Mouse (Mus musculus) G1E (cell line): Measurements from ENCODE around the gene Fkbp5.
"Not testable (repeated sequence)": the region's sequence is repeated elsewhere in the genome, so short reads cannot be mapped to it uniquely, and the experiment has no call there.

Source experiments
- CTCF ChIP-seq: IDR thresholded peaks from 2 replicates; pipeline ENCODE4 v1.5.1; 2012; ENCODE audit warnings: low read depth, low read length, inconsistent platforms, mixed read lengths
- GATA1 ChIP-seq: IDR thresholded peaks from 2 replicates; pipeline ENCODE4 v1.6.1; 2012; ENCODE audit warnings: borderline replicate concordance, low read length, inconsistent platforms, mixed read lengths
- GATA2 ChIP-seq: IDR thresholded peaks from 2 replicates; pipeline ENCODE4 v1.6.1; 2012; ENCODE audit warnings: low read depth, low read length, inconsistent platforms, borderline replicate concordance
- TAL1 ChIP-seq: conservative IDR thresholded peaks from 2 replicates; pipeline ENCODE4 v1.6.1; 2012; ENCODE audit warnings: low read depth, low read length, inconsistent platforms, mixed read lengths

DNA sequence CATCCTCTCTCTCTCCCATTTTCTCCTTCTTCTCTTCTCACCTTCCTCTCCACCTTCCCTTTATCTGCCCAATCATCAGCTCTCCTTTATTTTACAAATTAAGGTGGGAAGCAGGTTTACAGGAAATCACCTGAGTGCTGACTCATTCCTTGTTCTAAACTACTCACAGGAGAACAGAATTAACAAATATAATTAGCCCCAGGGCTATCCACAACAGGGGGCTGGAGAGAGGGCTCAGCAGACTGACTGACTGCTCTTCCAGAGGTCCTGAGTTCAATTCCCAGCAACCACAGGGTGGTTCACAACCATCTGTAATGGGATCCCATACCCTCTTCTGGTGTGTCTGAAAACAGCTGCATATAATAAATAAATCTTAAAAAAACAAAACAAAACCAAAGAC, 98.8 kb downstream of the Fkbp5 start:
- not testable (repeated sequence) for TF ChIP-seq CTCF, GATA1, GATA2, TAL1
